ENCODE assay signal across 9 mouse cellular contexts in genomic region chr14:103033271-103033823, GRCm38 (mm10). TPM values are rescaled to one million over a fixed set of nuclear protein-coding genes. Genes with fewer than 3 reads are reported as not detected.
DNase-seq lines count a peak whose midpoint lies in the region; ATAC-seq and TF ChIP-seq lines count a peak whose summit lies in the region.
"Had no signal": no experiment of that assay in that cellular context is flagged by ENCODE, and none has a peak within 500 bp of the region (broad histone marks: within the 10 kb centered on the region; RNA-seq: fewer than 3 reads in every experiment).

No protein-coding gene starts in this region.

- H3K4me3 ChIP-seq in bone marrow, adult 2 months (replicated peaks; ENCODE audit: control insufficient read depth, low read depth, low read length) = peak overlapping the region; percentile 52
- peak overlapping the region; percentile 21 for H3K4me3 ChIP-seq in macrophage (ENCODE audit: inconsistent target)
- H3K4me3 ChIP-seq in neural tube, embryonic 15.5 days (replicated peaks) = no peak overlapping the region
- H3K4me3 ChIP-seq in hindbrain, embryonic 10.5 days = no peak overlapping the region
- H3K4me3 ChIP-seq: embryonic facial prominence, embryonic 15.5 days had no signal

- no peaks in the 10 kb centered on the region for H3K27me3 ChIP-seq in neural tube, embryonic 15.5 days (replicated peaks)
- H3K27me3 ChIP-seq in hindbrain, embryonic 10.5 days (ENCODE audit: insufficient read depth, poor library complexity, severe bottlenecking) = no peaks in the 10 kb centered on the region
- H3K27me3 ChIP-seq: embryonic facial prominence, embryonic 15.5 days had no signal

- H3K79me2 ChIP-seq in macrophage (ENCODE audit: inconsistent target) = no peaks in the 10 kb centered on the region

- 21% methylated on average over 10 of the region's 10 CpGs for WGBS in bone marrow, adult 2 months
- WGBS in macrophage (ENCODE audit: missing documents) = 3% methylated on average over 10 of the region's 10 CpGs
- 83% methylated on average over 10 of the region's 10 CpGs for WGBS in neural tube, embryonic 15.5 days
- 81% methylated on average over 10 of the region's 10 CpGs for WGBS in hindbrain, embryonic 10.5 days

- no peaks in the 10 kb centered on the region for H3K36me3 ChIP-seq in macrophage (ENCODE audit: inconsistent target)
- H3K36me3 ChIP-seq in neural tube, embryonic 15.5 days = no peaks in the 10 kb centered on the region
- H3K36me3 ChIP-seq in hindbrain, embryonic 10.5 days = no peaks in the 10 kb centered on the region
- H3K36me3 ChIP-seq: embryonic facial prominence, embryonic 15.5 days had no signal

- peaks cover 3% of the 10 kb centered on the region for H3K4me1 ChIP-seq in bone marrow, adult 2 months (ENCODE audit: control insufficient read depth, insufficient read depth, low read length)
- no peaks in the 10 kb centered on the region for H3K4me1 ChIP-seq in neural tube, embryonic 15.5 days
- H3K4me1 ChIP-seq in hindbrain, embryonic 10.5 days (replicated peaks) = no peaks in the 10 kb centered on the region
- H3K4me1 ChIP-seq: embryonic facial prominence, embryonic 15.5 days had no signal

- peak; percentile 5 for DNase-seq in embryo, embryonic 10.5 days (ENCODE audit: low spot score)
- DNase-seq in embryo, embryonic 9.5 days (ENCODE audit: extremely low spot score) = no peak
- DNase-seq in kidney, adult 18-20 months = peak; percentile 8
- DNase-seq in hindbrain, embryonic 10.5 days (ENCODE audit: low spot score) = no peak
- no peak for DNase-seq in yolk sac, embryonic 10.5 days (ENCODE audit: low spot score)

- peak overlapping the region; percentile 52 for H3K27ac ChIP-seq in bone marrow, adult 2 months (ENCODE audit: control insufficient read depth, insufficient read depth, low read depth, low read length, poor library complexity)
- peak overlapping the region; percentile 95 for H3K27ac ChIP-seq in macrophage
- no peak overlapping the region for H3K27ac ChIP-seq in neural tube, embryonic 15.5 days (replicated peaks)
- H3K27ac ChIP-seq in hindbrain, embryonic 10.5 days = no peak overlapping the region
- H3K27ac ChIP-seq: embryonic facial prominence, embryonic 15.5 days had no signal

- no peak overlapping the region for H3K4me2 ChIP-seq in neural tube, embryonic 15.5 days
- H3K4me2 ChIP-seq: embryonic facial prominence, embryonic 15.5 days had no signal

- no peak for TF ChIP-seq POLR2A in bone marrow, adult 2 months (IDR thresholded peaks at IDR 0.05; ENCODE audit: borderline replicate concordance, control insufficient read depth, low read depth, low read length)

- H3K9me3 ChIP-seq in neural tube, embryonic 15.5 days (replicated peaks) = no peaks in the 10 kb centered on the region
- H3K9me3 ChIP-seq in hindbrain, embryonic 10.5 days = no peaks in the 10 kb centered on the region
- H3K9me3 ChIP-seq: embryonic facial prominence, embryonic 15.5 days had no signal

- no peak for TF ChIP-seq CTCF in bone marrow, adult 2 months (IDR thresholded peaks at IDR 0.05; ENCODE audit: control insufficient read depth, insufficient read depth, low read length)

- no peak overlapping the region for H3K9ac ChIP-seq in neural tube, embryonic 15.5 days (replicated peaks)
- H3K9ac ChIP-seq: embryonic facial prominence, embryonic 15.5 days had no signal

- no peak for ATAC-seq in neural tube, embryonic 15.5 days (ENCODE audit: low FRiP score)

RNA-seq across cellular contexts. Expression of gene Acod1, which starts 13.4 kb away (rescaled TPM):
- not detected in 2 replicates for polyA plus RNA-seq in bone marrow, adult 2 months (2011; ENCODE audit: insufficient read depth, insufficient read length, low replicate concordance, missing spikeins)
- total RNA-seq in macrophage (2018; cell fraction: chromatin; rRNA removed) = 1,000 to 10,000 TPM in 9 of 26 experiments, 100 to 1,000 TPM in 11, 10 to 100 TPM in 4, 1 to 10 TPM in 2; 6.8 to 5,659 (median 647) TPM
- total RNA-seq in macrophage (2018; cell fraction: cytosol; rRNA removed) = 1,000 to 10,000 TPM in 10 of 26 experiments, 100 to 1,000 TPM in 8, 10 to 100 TPM in 4, 1 to 10 TPM in 4; 5.8 to 5,279 (median 809) TPM
- total RNA-seq in macrophage (2018; cell fraction: nucleus; rRNA removed) = 1,000 to 10,000 TPM in 15 of 26 experiments, 100 to 1,000 TPM in 6, 10 to 100 TPM in 5; 13.1 to 5,165 (median 1,063) TPM
- 12.2 to 32.9 TPM (median 13.4 TPM) in 3 replicates for polyA plus RNA-seq in macrophage (2018)
- polyA plus RNA-seq in neural tube, embryonic 15.5 days (2015; fragmentation: Nextera tagmentation; extraction: Ambion mirVana) = not detected in 2 replicates
- polyA plus RNA-seq in hindbrain, embryonic 10.5 days (2016; fragmentation: Nextera tagmentation; extraction: Ambion mirVana) = not detected in 2 replicates
- polyA plus RNA-seq: embryonic facial prominence, embryonic 15.5 days had no signal

RNA-seq across cellular contexts. Expression of gene Cln5, which starts 36.7 kb away (rescaled TPM):
- polyA plus RNA-seq in bone marrow, adult 2 months (2011; ENCODE audit: insufficient read depth, insufficient read length, low replicate concordance, missing spikeins) = 4.9 and 15.5 TPM in 2 replicates
- total RNA-seq in macrophage (2018; cell fraction: chromatin; rRNA removed) = 100 to 1,000 TPM in 4 of 26 experiments, 10 to 100 TPM in 22; 23.3 to 150 (median 64.8) TPM
- total RNA-seq in macrophage (2018; cell fraction: cytosol; rRNA removed) = 100 to 1,000 TPM; 102 to 195 (median 120) TPM
- 100 to 1,000 TPM in 22 of 26 experiments, 10 to 100 TPM in 4; 76.2 to 217 (median 134) TPM for total RNA-seq in macrophage (2018; cell fraction: nucleus; rRNA removed)
- polyA plus RNA-seq in macrophage (2018) = 76.7 to 111 TPM (median 104 TPM) in 3 replicates
- 12.9 and 15.9 TPM in 2 replicates for polyA plus RNA-seq in neural tube, embryonic 15.5 days (2015; fragmentation: Nextera tagmentation; extraction: Ambion mirVana)
- polyA plus RNA-seq in hindbrain, embryonic 10.5 days (2016; fragmentation: Nextera tagmentation; extraction: Ambion mirVana) = 23.5 and 28.8 TPM in 2 replicates

RNA-seq across cellular contexts. Expression of gene Kctd12, which starts 50.9 kb away (rescaled TPM):
- polyA plus RNA-seq in bone marrow, adult 2 months (2011; ENCODE audit: insufficient read depth, insufficient read length, low replicate concordance, missing spikeins) = 14.0 and 17.9 TPM in 2 replicates
- 1,000 to 10,000 TPM in 3 of 26 experiments, 100 to 1,000 TPM in 21, 10 to 100 TPM in 2; 91.3 to 2,709 (median 319) TPM for total RNA-seq in macrophage (2018; cell fraction: chromatin; rRNA removed)
- 1,000 to 10,000 TPM in 5 of 26 experiments, 100 to 1,000 TPM in 21; 179 to 1,886 (median 305) TPM for total RNA-seq in macrophage (2018; cell fraction: cytosol; rRNA removed)
- total RNA-seq in macrophage (2018; cell fraction: nucleus; rRNA removed) = 1,000 to 10,000 TPM in 8 of 26 experiments, 100 to 1,000 TPM in 18; 196 to 3,512 (median 542) TPM
- polyA plus RNA-seq in macrophage (2018) = 84.3 to 203 TPM (median 151 TPM) in 3 replicates
- polyA plus RNA-seq in neural tube, embryonic 15.5 days (2015; fragmentation: Nextera tagmentation; extraction: Ambion mirVana) = 13.2 and 14.4 TPM in 2 replicates
- 4.2 and 5.2 TPM in 2 replicates for polyA plus RNA-seq in hindbrain, embryonic 10.5 days (2016; fragmentation: Nextera tagmentation; extraction: Ambion mirVana)

Comparison
In these comparisons a context has a peak if more than half of its experiments do, and no peak if none do; other contexts are left out.
1. DNase-seq: peak in embryo, embryonic 10.5 days (single experiment) and kidney, adult 18-20 months (single experiment); none in embryo, embryonic 9.5 days (single experiment), hindbrain, embryonic 10.5 days (single experiment) and yolk sac, embryonic 10.5 days (single experiment).
2. H3K27ac ChIP-seq: peak in bone marrow, adult 2 months (single experiment) and macrophage (single experiment); none in neural tube, embryonic 15.5 days (single experiment) and hindbrain, embryonic 10.5 days (single experiment).
3. H3K4me3 ChIP-seq: peak in bone marrow, adult 2 months (single experiment) and macrophage (single experiment); none in neural tube, embryonic 15.5 days (single experiment) and hindbrain, embryonic 10.5 days (single experiment).
4. RNA of gene Acod1, which starts 13.4 kb away (polyA plus RNA-seq): 12.2 to 32.9 TPM in macrophage; not detected in bone marrow, adult 2 months, not detected in neural tube, embryonic 15.5 days and not detected in hindbrain, embryonic 10.5 days; every median in the first group is over 10 times any median in the second.